Mouse (Mus musculus): ENCODE measurements at regions not wholly inside any gene's neighbourhood (a gene's known extent, or its start where the extent isn't known, plus 50 kb on each side); places are given as distances from the start of the nearest gene placed in this dataset.
A peak's percentile ranks its signal among the peaks of the same experiment; 100 is the strongest.

DNA sequence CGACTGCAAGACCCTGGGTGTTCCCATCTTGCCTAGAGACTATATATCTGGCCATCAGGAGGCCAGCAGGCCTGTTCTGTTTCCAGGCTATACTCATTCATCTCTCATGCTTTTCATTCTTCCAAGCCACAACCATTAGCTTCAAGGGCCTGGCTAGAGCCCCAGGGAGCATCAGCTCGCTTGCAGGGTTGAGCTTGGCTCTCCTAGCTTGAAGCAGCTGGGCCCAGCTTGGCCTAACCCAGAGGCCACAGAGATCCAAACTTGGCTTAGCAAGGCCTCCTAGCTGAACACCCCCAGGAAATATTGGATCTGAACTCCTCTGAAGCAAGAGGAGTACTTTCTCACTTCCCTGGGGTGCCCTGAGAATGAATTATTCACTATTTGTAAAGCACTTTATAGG is 50.3 kb upstream of the 3425401B19Rik start:
- peak; percentile 7 for DNase-seq

Measured in kidney, adult 11 months (tissue).